Mouse (Mus musculus): ENCODE measurements at regions not wholly inside any gene's neighbourhood (a gene's known extent, or its start where the extent isn't known, plus 50 kb on each side); places are given as distances from the start of the nearest gene placed in this dataset.

DNA sequence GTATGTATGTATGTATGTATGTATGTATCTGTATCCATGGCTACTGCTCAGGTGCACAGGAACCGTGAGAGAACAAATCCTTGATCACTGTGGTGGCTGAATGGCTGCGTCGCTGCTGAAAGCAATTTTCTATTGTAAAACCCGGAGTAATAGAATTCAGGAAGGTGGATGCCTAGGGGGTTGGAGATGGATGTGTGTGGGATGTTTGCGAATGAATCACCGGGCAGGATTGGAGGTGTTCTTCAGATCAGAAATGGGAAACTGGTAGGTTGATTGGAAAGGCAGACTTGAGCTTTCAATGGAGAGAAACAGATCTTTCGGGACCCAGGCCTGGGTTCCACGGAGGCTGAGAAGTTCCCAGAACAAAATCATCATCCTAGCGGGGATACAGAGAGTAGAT, 246.5 kb upstream of the Ccdc54 start:
- no peaks in the 10 kb centered on the region for H3K27me3 ChIP-seq (ENCODE audit: insufficient read depth, low read length)
- WGBS, result 87% methylated on average over 9 of the region's 9 CpGs
- no peaks in the 10 kb centered on the region for H3K9me3 ChIP-seq (ENCODE audit: low read length)
- ATAC-seq (ENCODE audit: low FRiP score, low TSS enrichment), result no peak
- H3K4me3 ChIP-seq (ENCODE audit: low read length), result no peak overlapping the region
- no peaks in the 10 kb centered on the region for H3K36me3 ChIP-seq (ENCODE audit: insufficient read depth, low read length)
- H3K4me1 ChIP-seq (ENCODE audit: insufficient read depth, low read length), result no peaks in the 10 kb centered on the region
- no peak overlapping the region for H3K27ac ChIP-seq (ENCODE audit: low read length)
- no peak overlapping the region for H3K4me2 ChIP-seq (replicated peaks; ENCODE audit: low read depth, low read length)
- H3K9ac ChIP-seq (replicated peaks; ENCODE audit: low read length), result no peak overlapping the region

DNA sequence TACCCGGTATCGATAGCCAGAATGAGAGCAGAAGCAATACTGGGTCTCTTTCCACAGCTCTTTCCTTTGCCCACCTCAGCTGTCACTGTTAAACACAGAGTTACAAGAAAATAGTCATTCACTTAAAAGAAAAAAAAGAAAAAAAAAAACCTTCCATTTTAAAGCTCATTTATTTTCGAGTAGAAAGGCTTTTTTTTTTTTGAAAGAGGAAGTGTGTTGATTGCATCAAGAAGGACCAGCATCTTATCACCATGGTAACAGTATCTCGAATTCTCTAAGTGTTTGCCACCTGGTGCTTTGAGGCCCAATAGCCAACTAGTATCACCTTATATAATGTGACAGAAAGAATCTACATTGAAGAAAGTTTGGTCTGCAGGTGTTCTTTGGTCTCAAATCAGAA, 245.5 kb upstream of the Ccdc54 start:
- Histone ChIP-seq H3K4me2 (replicated peaks; ENCODE audit: low read depth, low read length) (no peak overlapping the region), H3K36me3 (ENCODE audit: insufficient read depth, low read length) (no peaks in the 10 kb centered on the region), H3K9ac (replicated peaks; ENCODE audit: low read length) (no peak overlapping the region), H3K4me3 (ENCODE audit: low read length) (no peak overlapping the region), H3K27ac (ENCODE audit: low read length) (no peak overlapping the region), H3K9me3 (ENCODE audit: low read length) (no peaks in the 10 kb centered on the region), H3K4me1 (ENCODE audit: insufficient read depth, low read length) (no peaks in the 10 kb centered on the region), H3K27me3 (ENCODE audit: insufficient read depth, low read length) (no peaks in the 10 kb centered on the region)
- 70% methylated on average over 4 of the region's 4 CpGs for WGBS
- ATAC-seq (ENCODE audit: low FRiP score, low TSS enrichment), result no peak

DNA sequence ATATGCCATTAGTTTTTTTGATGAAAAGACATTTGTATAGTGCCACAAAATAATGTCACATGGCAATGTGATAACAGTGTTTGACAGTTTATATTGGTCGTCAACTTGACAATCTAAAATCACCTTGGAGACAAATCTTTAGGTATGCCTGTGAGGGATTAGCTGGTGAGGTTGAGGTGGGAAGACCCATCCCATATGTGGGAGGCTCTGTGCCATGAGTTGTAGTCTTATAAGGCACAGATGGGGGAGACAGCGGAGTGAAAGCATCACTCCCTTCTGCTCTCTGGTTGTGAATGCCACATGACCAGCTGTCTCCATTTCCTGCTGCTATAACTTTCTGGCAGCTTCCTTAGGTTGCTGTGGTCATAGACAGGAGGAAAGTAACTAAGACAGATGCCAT, 242.4 kb upstream of the Ccdc54 start:
- ATAC-seq (ENCODE audit: low FRiP score, low TSS enrichment), result no peak
- WGBS, result 91% methylated on average over 2 of the region's 2 CpGs

DNA sequence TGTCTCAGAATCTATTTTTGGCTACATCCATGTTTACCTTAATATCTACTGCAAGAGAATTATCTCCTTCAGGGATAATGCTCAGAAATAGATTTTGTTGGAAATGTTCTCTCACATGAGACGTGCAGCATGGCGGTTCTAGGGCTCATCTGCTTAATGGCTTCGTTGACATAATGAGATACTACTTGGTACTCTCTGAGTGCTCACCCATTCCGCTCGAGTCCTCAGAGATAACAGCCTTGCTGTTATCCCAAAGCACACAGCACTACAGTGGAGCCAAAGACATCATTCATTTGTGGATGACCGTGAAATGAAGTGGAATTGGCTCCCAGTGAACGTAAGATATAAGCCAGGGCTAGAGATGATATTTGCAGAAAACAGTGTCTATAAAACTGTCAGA, 231.4 kb upstream of the Ccdc54 start:
- ATAC-seq (ENCODE audit: low FRiP score, low TSS enrichment), result no peak
- Histone ChIP-seq H3K27ac (ENCODE audit: low read length) (no peak overlapping the region), H3K36me3 (ENCODE audit: insufficient read depth, low read length) (no peaks in the 10 kb centered on the region), H3K9ac (replicated peaks; ENCODE audit: low read length) (no peak overlapping the region), H3K4me2 (replicated peaks; ENCODE audit: low read depth, low read length) (no peak overlapping the region), H3K4me3 (ENCODE audit: low read length) (no peak overlapping the region), H3K9me3 (ENCODE audit: low read length) (no peaks in the 10 kb centered on the region), H3K27me3 (ENCODE audit: insufficient read depth, low read length) (no peaks in the 10 kb centered on the region), H3K4me1 (ENCODE audit: insufficient read depth, low read length) (no peaks in the 10 kb centered on the region)
- WGBS, result 45% methylated on average over 7 of the region's 7 CpGs

More for the DNA sequence above, 242.4 kb upstream of the Ccdc54 start:
- no peak overlapping the region for H3K4me2 ChIP-seq (replicated peaks; ENCODE audit: low read depth, low read length)
- no peaks in the 10 kb centered on the region for H3K36me3 ChIP-seq (ENCODE audit: insufficient read depth, low read length)
- no peak overlapping the region for H3K9ac ChIP-seq (replicated peaks; ENCODE audit: low read length)
- no peaks in the 10 kb centered on the region for H3K4me1 ChIP-seq (ENCODE audit: insufficient read depth, low read length)
- no peak overlapping the region for H3K27ac ChIP-seq (ENCODE audit: low read length)
- H3K9me3 ChIP-seq (ENCODE audit: low read length), result no peaks in the 10 kb centered on the region
- H3K27me3 ChIP-seq (ENCODE audit: insufficient read depth, low read length), result no peaks in the 10 kb centered on the region
- no peak overlapping the region for H3K4me3 ChIP-seq (ENCODE audit: low read length)

DNA sequence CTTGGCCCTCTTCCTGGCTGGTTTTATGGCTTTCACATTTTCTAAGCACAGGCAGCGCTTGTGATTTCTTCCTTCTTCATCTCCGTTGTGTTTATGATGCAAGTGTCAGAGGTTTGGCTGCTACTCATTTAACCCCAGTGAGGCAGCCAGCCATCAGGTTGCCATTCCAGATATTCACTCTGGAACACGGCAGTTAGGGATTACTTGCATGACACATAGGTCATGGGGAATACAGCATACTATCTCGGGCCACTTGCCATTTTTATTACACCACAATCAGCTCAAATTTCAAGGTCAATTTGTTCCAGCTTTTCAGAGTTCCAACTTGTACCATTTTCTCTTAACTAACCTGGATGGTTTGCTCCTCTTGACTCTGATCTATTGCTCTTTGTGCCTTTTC, 223.7 kb upstream of the Ccdc54 start:
- ATAC-seq (ENCODE audit: low FRiP score, low TSS enrichment), result no peak
- H3K4me2 ChIP-seq (replicated peaks; ENCODE audit: low read depth, low read length), result no peak overlapping the region
- H3K36me3 ChIP-seq (ENCODE audit: insufficient read depth, low read length), result no peaks in the 10 kb centered on the region
- no peaks in the 10 kb centered on the region for H3K9me3 ChIP-seq (ENCODE audit: low read length)
- no peaks in the 10 kb centered on the region for H3K27me3 ChIP-seq (ENCODE audit: insufficient read depth, low read length)
- no peak overlapping the region for H3K27ac ChIP-seq (ENCODE audit: low read length)
- H3K4me3 ChIP-seq (ENCODE audit: low read length), result no peak overlapping the region
- H3K4me1 ChIP-seq (ENCODE audit: insufficient read depth, low read length), result 0 out of 2 replicates have a peak, but pooled peaks cover 5% of the 10 kb centered on the region
- H3K9ac ChIP-seq (replicated peaks; ENCODE audit: low read length), result no peak overlapping the region
- 19% methylated on average over 4 of the region's 4 CpGs for WGBS

DNA sequence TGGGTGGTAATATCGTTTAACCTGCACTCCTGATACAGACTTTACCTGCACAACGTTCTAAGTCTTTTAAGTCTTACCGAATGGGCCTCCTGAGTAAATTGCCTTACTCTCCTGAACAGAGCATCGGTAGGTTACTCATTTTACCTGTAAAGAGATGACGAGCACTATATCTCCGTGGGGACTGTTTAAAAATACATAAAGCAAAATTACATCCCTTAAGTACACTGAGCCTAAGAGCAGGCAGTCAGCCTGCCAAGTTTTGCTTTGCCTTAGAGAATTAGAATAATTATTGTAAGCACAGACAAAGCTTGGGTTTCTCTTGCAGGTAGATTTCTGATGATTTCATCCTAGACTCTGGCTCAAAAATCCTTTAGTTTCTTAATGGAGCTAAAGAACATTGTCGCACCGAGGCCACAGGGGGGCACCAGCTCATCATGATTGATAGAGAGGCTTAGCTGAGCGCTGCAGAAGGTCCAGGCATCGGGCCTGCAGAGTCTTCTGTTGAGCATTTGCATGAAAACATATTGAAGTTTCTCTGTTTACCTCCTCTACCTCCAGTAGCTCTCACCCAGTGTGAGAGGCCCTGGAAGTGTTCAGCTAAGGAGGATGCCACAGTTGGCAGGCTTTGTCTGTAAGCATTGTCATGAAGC, 208.3 kb upstream of the Ccdc54 start:
- no peak overlapping the region for H3K9ac ChIP-seq (replicated peaks; ENCODE audit: low read length)
- H3K27ac ChIP-seq (ENCODE audit: low read length), result no peak overlapping the region
- peak; percentile 73; the same call in 1 of the 2 replicates for ATAC-seq (ENCODE audit: low FRiP score, low TSS enrichment)
- no peaks in the 10 kb centered on the region for H3K27me3 ChIP-seq (ENCODE audit: insufficient read depth, low read length)
- H3K4me3 ChIP-seq (ENCODE audit: low read length), result no peak overlapping the region
- no peak overlapping the region for H3K4me2 ChIP-seq (replicated peaks; ENCODE audit: low read depth, low read length)
- WGBS, result 48% methylated on average over 10 of the region's 10 CpGs
- peaks cover 14% of the 10 kb centered on the region; the same call in 1 of the 2 replicates for H3K4me1 ChIP-seq (ENCODE audit: insufficient read depth, low read length)
- no peaks in the 10 kb centered on the region for H3K9me3 ChIP-seq (ENCODE audit: low read length)
- H3K36me3 ChIP-seq (ENCODE audit: insufficient read depth, low read length), result no peaks in the 10 kb centered on the region

DNA sequence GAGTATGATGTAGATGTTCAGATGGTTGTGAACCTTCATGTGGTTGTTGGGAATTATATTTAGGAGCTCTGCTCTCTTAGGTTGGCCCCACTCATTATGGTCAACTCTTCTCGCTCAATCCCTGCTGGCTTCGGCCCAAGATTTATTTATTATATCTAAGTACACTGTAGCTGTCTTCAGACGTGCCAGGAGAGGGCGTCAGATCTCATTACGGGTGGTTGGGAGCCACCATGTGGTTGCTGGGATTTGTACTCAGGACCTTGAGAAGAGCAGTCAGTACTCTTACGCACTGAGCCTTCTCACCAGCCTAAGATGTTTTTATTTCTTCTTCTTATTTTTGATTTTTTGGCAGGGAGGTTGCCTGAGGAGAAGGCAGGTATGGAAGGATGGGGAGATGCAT, 207.1 kb upstream of the Ccdc54 start:
- ATAC-seq (ENCODE audit: low FRiP score, low TSS enrichment), result no peak
- no peak overlapping the region for H3K4me3 ChIP-seq (ENCODE audit: low read length)
- peaks cover 18% of the 10 kb centered on the region; the same call in 1 of the 2 replicates for H3K4me1 ChIP-seq (ENCODE audit: insufficient read depth, low read length)
- no peak overlapping the region for H3K4me2 ChIP-seq (replicated peaks; ENCODE audit: low read depth, low read length)
- H3K9me3 ChIP-seq (ENCODE audit: low read length), result no peaks in the 10 kb centered on the region
- no peaks in the 10 kb centered on the region for H3K36me3 ChIP-seq (ENCODE audit: insufficient read depth, low read length)
- 76% methylated on average over 6 of the region's 6 CpGs for WGBS
- no peak overlapping the region for H3K9ac ChIP-seq (replicated peaks; ENCODE audit: low read length)
- H3K27me3 ChIP-seq (ENCODE audit: insufficient read depth, low read length), result no peaks in the 10 kb centered on the region
- no peak overlapping the region for H3K27ac ChIP-seq (ENCODE audit: low read length)

DNA sequence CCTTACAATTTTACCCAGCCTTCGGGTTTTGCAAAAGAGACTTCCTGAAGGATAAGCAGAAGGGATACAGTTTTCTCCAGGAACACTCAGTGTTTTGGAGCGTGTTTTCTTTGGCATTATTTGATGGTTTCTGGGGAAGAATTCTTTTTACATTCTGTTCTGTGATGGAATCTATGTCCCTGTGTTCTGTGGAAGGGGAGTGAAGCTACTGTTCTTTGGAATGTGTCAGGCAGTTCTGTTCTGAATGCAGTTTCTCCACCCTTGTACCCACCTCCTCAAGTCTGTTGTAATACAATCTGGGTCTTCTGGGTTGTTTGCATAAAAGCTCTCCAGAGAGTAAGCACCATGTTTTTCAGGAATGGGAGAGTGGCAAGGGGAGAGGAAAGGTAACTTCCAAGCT, 202.0 kb upstream of the Ccdc54 start:
- H3K4me2 ChIP-seq (replicated peaks; ENCODE audit: low read depth, low read length), result no peak overlapping the region
- H3K9ac ChIP-seq (replicated peaks; ENCODE audit: low read length), result no peak overlapping the region
- no peak overlapping the region for H3K4me3 ChIP-seq (ENCODE audit: low read length)
- no peaks in the 10 kb centered on the region for H3K36me3 ChIP-seq (ENCODE audit: insufficient read depth, low read length)
- peak; percentile 46; the same call in 1 of the 2 replicates for ATAC-seq (ENCODE audit: low FRiP score, low TSS enrichment)
- H3K27ac ChIP-seq (ENCODE audit: low read length), result peak overlapping the region; percentile 56; the same call in 1 of the 2 replicates
- 51% methylated on average over 2 of the region's 2 CpGs for WGBS
- no peaks in the 10 kb centered on the region for H3K27me3 ChIP-seq (ENCODE audit: insufficient read depth, low read length)
- no peaks in the 10 kb centered on the region for H3K9me3 ChIP-seq (ENCODE audit: low read length)
- peaks cover 22% of the 10 kb centered on the region; the same call in 1 of the 2 replicates for H3K4me1 ChIP-seq (ENCODE audit: insufficient read depth, low read length)

DNA sequence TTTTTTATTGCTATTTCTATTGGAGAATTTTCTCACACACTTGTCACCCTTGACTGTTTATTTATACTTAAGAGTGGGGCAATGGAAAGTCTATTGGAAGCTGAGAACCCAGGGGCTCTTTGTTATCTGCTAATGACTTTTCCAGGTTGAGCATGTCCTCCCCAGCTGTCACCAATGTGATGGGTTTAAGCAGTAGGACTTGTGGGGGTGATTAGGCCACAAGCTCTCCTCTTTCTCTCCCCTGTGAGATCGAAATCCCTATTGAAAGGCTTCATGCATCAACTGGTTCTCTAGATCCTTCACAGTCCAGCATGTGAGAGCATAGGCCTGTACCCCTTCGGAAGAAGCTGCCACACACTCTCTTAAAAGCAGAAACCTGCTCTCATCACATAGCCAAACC, 201.6 kb upstream of the Ccdc54 start:
- ATAC-seq (ENCODE audit: low FRiP score, low TSS enrichment), result peak; percentile 46; the same call in 1 of the 2 replicates
- Histone ChIP-seq H3K4me3 (ENCODE audit: low read length) (no peak overlapping the region), H3K9me3 (ENCODE audit: low read length) (no peaks in the 10 kb centered on the region), H3K27me3 (ENCODE audit: insufficient read depth, low read length) (no peaks in the 10 kb centered on the region), H3K27ac (ENCODE audit: low read length) (peak overlapping the region; percentile 56; the same call in 1 of the 2 replicates), H3K9ac (replicated peaks; ENCODE audit: low read length) (no peak overlapping the region), H3K36me3 (ENCODE audit: insufficient read depth, low read length) (no peaks in the 10 kb centered on the region), H3K4me1 (ENCODE audit: insufficient read depth, low read length) (peaks cover 22% of the 10 kb centered on the region; the same call in 1 of the 2 replicates), H3K4me2 (replicated peaks; ENCODE audit: low read depth, low read length) (no peak overlapping the region)
- 40% methylated on average over 2 of the region's 2 CpGs for WGBS

DNA sequence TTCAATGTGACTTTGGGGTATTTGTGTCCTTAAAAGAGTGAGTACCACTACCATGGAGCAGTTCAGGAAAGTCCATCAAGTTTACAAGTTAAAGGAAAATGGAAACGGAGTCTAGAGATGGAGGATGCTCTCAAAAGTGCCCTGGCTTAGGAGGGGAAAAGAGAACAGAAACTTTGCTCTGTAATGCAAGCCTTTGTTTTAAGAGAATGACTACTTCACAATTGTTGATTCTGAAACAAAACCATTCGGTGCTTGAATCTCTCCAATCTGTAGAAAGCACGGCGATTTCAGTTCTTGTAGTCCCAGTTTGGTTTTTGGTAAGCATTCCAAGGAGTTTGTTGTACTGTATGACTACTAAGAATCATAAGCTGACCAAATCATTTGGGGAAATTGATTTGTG, 197.7 kb upstream of the Ccdc54 start:
- Histone ChIP-seq H3K27ac (ENCODE audit: low read length) (no peak overlapping the region), H3K9me3 (ENCODE audit: low read length) (no peaks in the 10 kb centered on the region), H3K4me2 (replicated peaks; ENCODE audit: low read depth, low read length) (no peak overlapping the region), H3K9ac (replicated peaks; ENCODE audit: low read length) (no peak overlapping the region), H3K27me3 (ENCODE audit: insufficient read depth, low read length) (no peaks in the 10 kb centered on the region), H3K4me1 (ENCODE audit: insufficient read depth, low read length) (peaks cover 29% of the 10 kb centered on the region; the same call in 1 of the 2 replicates), H3K4me3 (ENCODE audit: low read length) (no peak overlapping the region), H3K36me3 (ENCODE audit: insufficient read depth, low read length) (no peaks in the 10 kb centered on the region)
- 94% methylated on average over 4 of the region's 4 CpGs for WGBS
- no peak for ATAC-seq (ENCODE audit: low FRiP score, low TSS enrichment)
